Mouse (Mus musculus) liver, embryonic 11.5 days (tissue): ENCODE data around the gene Baz2b. TPM values are rescaled to one million over a fixed set of nuclear protein-coding genes. Genes with fewer than 3 reads are reported as not detected.
"Not testable (repeated sequence)": the region's sequence is repeated elsewhere in the genome, so short reads cannot be mapped to it uniquely, and the experiment has no call there.

Experiments
- ATAC-seq: fragments of 200-750 bp; cut with Nextera tagmentation; replicated peaks from 2 replicates; pipeline ENCODE4 v1.8.0; 2017; ENCODE audit warnings: moderate number of reproducible peaks, mild to moderate bottlenecking, moderate TSS enrichment, moderate library complexity; ENCODE audit not compliant: low FRiP score
- DNase-seq: peaks from one replicate; pipeline ENCODE4 v3.0.0-alpha.2; 2017; ENCODE audit warnings: low spot score
- H3K27ac ChIP-seq: fragments of 300-500 bp; sonication (generic); 2 replicates; pipeline ENCODE4 v1.5.1; 2014; ENCODE audit warnings: mild to moderate bottlenecking, low read depth, low read length, control low read depth
- H3K27me3 ChIP-seq: fragments of 300-500 bp; sonication (generic); replicated peaks from 2 replicates; pipeline ENCODE4 v1.6.1; 2014; ENCODE audit warnings: low read length, mixed read lengths; ENCODE audit not compliant: control insufficient read depth, insufficient read depth
- H3K36me3 ChIP-seq: fragments of 300-500 bp; sonication (generic); 2 replicates; pipeline ENCODE4 v1.6.1; 2014; ENCODE audit warnings: mild to moderate bottlenecking, low read length, moderate library complexity, mixed read lengths; ENCODE audit not compliant: control insufficient read depth, insufficient read depth
- H3K4me1 ChIP-seq: fragments of 300-500 bp; sonication (generic); replicated peaks from 2 replicates; pipeline ENCODE4 v1.6.1; 2014; ENCODE audit warnings: low read length, mixed read lengths; ENCODE audit not compliant: control insufficient read depth, insufficient read depth
- H3K4me2 ChIP-seq: fragments of 300-500 bp; sonication (generic); 2 replicates; pipeline ENCODE4 v1.6.1; 2014; ENCODE audit warnings: mild to moderate bottlenecking, control low read depth, moderate library complexity
- H3K4me3 ChIP-seq: fragments of 300-500 bp; sonication (generic); 2 replicates; pipeline ENCODE4 v1.5.1; 2014; ENCODE audit warnings: low read depth, low read length, control low read depth
- H3K9ac ChIP-seq: fragments of 300-500 bp; sonication (generic); 2 replicates; pipeline ENCODE4 v1.6.1; 2014; ENCODE audit warnings: low read depth, low read length, control low read depth
- H3K9me3 ChIP-seq: fragments of 300-500 bp; sonication (generic); 2 replicates; pipeline ENCODE4 v1.6.1; 2016; ENCODE audit warnings: low read length, inconsistent platforms, mixed read lengths; ENCODE audit not compliant: control insufficient read depth
- WGBS: fragments of 180-500 bp; shearing (Covaris S2); extraction: QIAGEN DNeasy Blood & Tissue Kit; methylation state at CpG from one replicate; pipeline ENCODE4 v1.1.7; 2014; 5-methylcytosine and 5-hydroxymethylcytosine counted together
- polyA plus RNA-seq: library from polyadenylated mRNA; unstranded; fragments of >200 nt; fragmentation: Nextera tagmentation; extraction: Ambion mirVana; gene quantifications from 2 replicates; pipeline ENCODE4 v1.2.1, GENCODE M21; 2014

Baz2b gene
- polyA plus RNA-seq, 1 experiment from 2014 or later: 35.2 TPM

- no peak for ATAC-seq
- no peak overlapping the region for H3K27ac ChIP-seq
- H3K9me3 ChIP-seq: no peaks in the 10 kb centered on the region
- H3K4me2 ChIP-seq: no peak overlapping the region
- H3K27me3 ChIP-seq: no peaks in the 10 kb centered on the region
- DNase-seq: no peak
- peaks cover 2% of the 10 kb centered on the region; the same call in 1 of the 2 replicates for H3K4me1 ChIP-seq
- 89% methylated on average over 1 of the region's 1 CpGs for WGBS
- H3K9ac ChIP-seq: no peak overlapping the region
- no peak overlapping the region for H3K4me3 ChIP-seq
- H3K36me3 ChIP-seq: no peaks in the 10 kb centered on the region
These were observed 124.8 kb downstream of the Baz2b start for GRCm38 (mm10) chr2:60084823-60085222.

GRCm38 (mm10) chr2:60082984-60083636, 126.5 kb downstream of the Baz2b start:
- no peak for ATAC-seq
- H3K4me2 ChIP-seq: no peak overlapping the region
- H3K27ac ChIP-seq: no peak overlapping the region
- peaks cover 2% of the 10 kb centered on the region; the same call in 1 of the 2 replicates for H3K4me1 ChIP-seq
- no peak overlapping the region for H3K9ac ChIP-seq
- no peaks in the 10 kb centered on the region for H3K36me3 ChIP-seq
- H3K27me3 ChIP-seq: no peaks in the 10 kb centered on the region
- H3K4me3 ChIP-seq: no peak overlapping the region
- H3K9me3 ChIP-seq: no peaks in the 10 kb centered on the region
- 61% methylated on average over 7 of the region's 7 CpGs for WGBS
- no peak for DNase-seq

- no peak overlapping the region for H3K4me3 ChIP-seq
- peaks cover 5% of the 10 kb centered on the region for H3K4me1 ChIP-seq
- H3K27me3 ChIP-seq: no peaks in the 10 kb centered on the region
- H3K4me2 ChIP-seq: no peak overlapping the region
- no peaks in the 10 kb centered on the region for H3K9me3 ChIP-seq
- WGBS: 88% methylated on average over 4 of the region's 4 CpGs
- H3K9ac ChIP-seq: no peak overlapping the region
- ATAC-seq (no peak), DNase-seq (no peak)
- no peaks in the 10 kb centered on the region for H3K36me3 ChIP-seq
- H3K27ac ChIP-seq: no peak overlapping the region
These were observed 127.4 kb downstream of the Baz2b start for GRCm38 (mm10) chr2:60082225-60082624.

DNA sequence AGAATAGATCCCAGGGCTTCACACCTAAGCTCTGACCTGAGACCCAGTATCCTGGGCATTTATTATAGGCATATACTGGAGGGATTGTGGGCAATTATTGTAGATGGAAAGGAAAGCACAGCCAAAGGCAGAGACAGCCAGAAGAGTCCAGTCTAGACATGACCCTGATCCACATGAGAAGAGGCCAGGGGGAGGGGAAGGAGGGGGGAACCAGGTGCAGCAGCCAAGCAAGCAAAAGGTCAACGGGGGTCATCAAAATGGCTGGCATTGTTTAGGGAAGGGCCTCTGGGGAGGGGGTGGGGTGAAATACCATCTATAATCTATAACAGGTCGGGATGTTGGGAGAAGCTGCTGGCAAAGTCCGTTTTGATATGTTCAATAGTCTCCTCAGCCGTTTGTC, 128.8 kb downstream of the Baz2b start:
- no peak overlapping the region for H3K27ac ChIP-seq
- H3K9me3 ChIP-seq: no peaks in the 10 kb centered on the region
- no peak for DNase-seq
- no peak overlapping the region for H3K9ac ChIP-seq
- 63% methylated on average over 4 of the region's 4 CpGs for WGBS
- ATAC-seq: no peak
- no peaks in the 10 kb centered on the region for H3K27me3 ChIP-seq
- H3K36me3 ChIP-seq: no peaks in the 10 kb centered on the region
- H3K4me2 ChIP-seq: no peak overlapping the region
- H3K4me1 ChIP-seq: peaks cover 17% of the 10 kb centered on the region
- H3K4me3 ChIP-seq: no peak overlapping the region

DNA sequence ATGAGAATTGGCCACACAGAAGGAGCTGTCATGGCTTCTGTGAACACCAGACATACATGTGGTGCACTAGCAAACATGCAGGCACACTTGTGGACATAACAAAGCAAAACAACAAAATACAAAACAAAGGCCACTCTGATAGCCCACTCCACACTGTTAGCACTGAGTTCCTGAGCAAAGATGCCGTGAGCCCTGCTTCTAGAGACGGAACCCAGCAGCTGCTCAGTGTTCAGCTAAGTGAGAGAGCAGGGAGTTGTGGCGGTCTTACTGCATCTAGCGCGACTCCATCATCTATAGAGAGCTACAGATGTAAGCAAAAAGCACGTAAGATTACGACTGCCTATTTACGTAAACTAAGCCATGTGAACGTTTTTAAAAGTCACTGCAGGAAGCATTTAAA, 132.0 kb downstream of the Baz2b start:
- no peak for ATAC-seq
- Histone ChIP-seq H3K4me1 (peaks cover 17% of the 10 kb centered on the region), H3K4me3 (no peak overlapping the region), H3K27me3 (no peaks in the 10 kb centered on the region), H3K27ac (no peak overlapping the region), H3K4me2 (no peak overlapping the region), H3K9me3 (no peaks in the 10 kb centered on the region), H3K36me3 (no peaks in the 10 kb centered on the region), H3K9ac (no peak overlapping the region)
- WGBS: 83% methylated on average over 9 of the region's 9 CpGs
- no peak for DNase-seq

DNA sequence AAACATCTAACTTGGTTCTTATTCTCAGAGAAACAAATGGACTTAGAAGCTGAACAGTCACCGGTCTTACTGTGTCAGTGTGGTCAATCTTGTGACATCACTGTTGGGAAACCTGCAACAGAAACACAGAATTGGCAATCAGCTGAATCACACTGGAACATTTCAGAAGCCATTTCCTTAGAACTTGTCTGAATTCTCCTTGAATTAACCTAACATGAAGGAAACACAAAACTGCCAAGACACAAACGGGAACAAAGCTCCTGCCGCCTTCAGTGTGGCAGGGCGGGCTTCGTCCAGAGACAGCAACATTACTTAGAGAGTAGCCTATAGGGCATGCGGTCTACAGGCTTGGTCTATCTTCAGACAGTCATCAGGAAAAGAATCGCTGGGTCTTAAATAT, 132.8 kb downstream of the Baz2b start:
- peak overlapping the region; percentile 20; the same call in 1 of the 2 replicates for H3K9ac ChIP-seq
- DNase-seq (no peak), ATAC-seq (no peak)
- H3K9me3 ChIP-seq: no peaks in the 10 kb centered on the region
- 41% methylated on average over 7 of the region's 7 CpGs for WGBS
- H3K4me3 ChIP-seq: no peak overlapping the region
- H3K4me2 ChIP-seq: peak overlapping the region; percentile 46
- no peaks in the 10 kb centered on the region for H3K36me3 ChIP-seq
- H3K27ac ChIP-seq: no peak overlapping the region
- peaks cover 17% of the 10 kb centered on the region for H3K4me1 ChIP-seq
- H3K27me3 ChIP-seq: no peaks in the 10 kb centered on the region

DNA sequence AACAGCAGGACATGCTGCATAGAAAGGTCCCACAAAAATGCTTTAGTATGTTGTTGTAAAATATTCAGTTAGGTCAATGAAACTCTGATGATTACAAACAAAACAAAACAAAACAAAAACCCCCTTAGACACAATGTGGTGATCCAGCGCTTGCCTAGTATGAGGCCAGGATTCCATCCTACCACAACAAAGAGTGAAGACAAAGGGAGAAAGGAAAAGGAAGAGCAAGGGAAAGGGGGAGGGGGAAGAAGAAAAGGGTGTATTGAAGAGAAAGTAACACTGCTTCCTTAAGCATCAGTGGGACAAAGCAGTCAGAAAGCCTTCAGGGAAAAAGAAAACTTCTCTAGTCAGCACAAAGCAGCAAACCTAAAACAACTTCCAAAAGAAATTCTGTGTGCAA, 133.6 kb downstream of the Baz2b start:
- ATAC-seq: no peak
- H3K27me3 ChIP-seq: no peaks in the 10 kb centered on the region

DNA sequence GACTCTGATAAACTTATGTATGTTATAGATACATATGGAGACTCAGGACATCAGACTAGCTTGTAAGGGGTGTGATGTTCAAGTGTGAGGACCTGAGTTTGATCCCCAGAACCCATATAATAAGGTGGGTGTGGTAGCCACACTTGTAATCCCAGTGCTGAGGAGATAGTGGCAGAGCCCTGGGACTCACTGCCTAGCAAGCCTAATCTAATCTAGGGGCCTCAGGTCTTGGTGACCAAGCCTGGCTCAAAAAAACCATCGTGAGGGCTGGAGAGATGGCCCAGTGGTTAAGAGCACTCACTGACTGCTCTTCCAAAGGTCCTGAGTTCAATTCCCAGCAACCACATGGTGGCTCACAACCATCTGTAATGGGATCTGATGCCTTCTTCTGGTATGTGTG, 135.8 kb downstream of the Baz2b start:
- H3K9me3 ChIP-seq, H3K36me3 ChIP-seq, H3K27ac ChIP-seq, DNase-seq, H3K4me2 ChIP-seq, H3K27me3 ChIP-seq, H3K4me3 ChIP-seq, H3K9ac ChIP-seq: not testable (repeated sequence)
- peaks cover 17% of the 10 kb centered on the region for H3K4me1 ChIP-seq
- ATAC-seq: peak; percentile 76
- 58% methylated on average over 1 of the region's 1 CpGs for WGBS

More for the DNA sequence above, 133.6 kb downstream of the Baz2b start:
- H3K4me1 ChIP-seq: peaks cover 17% of the 10 kb centered on the region
- H3K4me2 ChIP-seq: peak overlapping the region; percentile 22; the same call in 1 of the 2 replicates
- WGBS: 19% methylated on average over 1 of the region's 1 CpGs
- H3K9me3 ChIP-seq: no peaks in the 10 kb centered on the region
- no peak overlapping the region for H3K27ac ChIP-seq
- no peak for DNase-seq
- no peak overlapping the region for H3K4me3 ChIP-seq
- H3K9ac ChIP-seq: no peak overlapping the region
- no peaks in the 10 kb centered on the region for H3K36me3 ChIP-seq

- H3K4me2 ChIP-seq: no peak overlapping the region
These were observed 137.8 kb downstream of the Baz2b start for GRCm38 (mm10) chr2:60071813-60072212.

More at GRCm38 (mm10) chr2:60071813-60072212, 137.8 kb downstream of the Baz2b start:
- DNase-seq (no peak), ATAC-seq (no peak)
- WGBS: 35% methylated on average over 8 of the region's 8 CpGs
- Histone ChIP-seq H3K27me3 (no peaks in the 10 kb centered on the region), H3K4me3 (no peak overlapping the region), H3K27ac (no peak overlapping the region), H3K4me1 (peaks cover 10% of the 10 kb centered on the region), H3K36me3 (no peaks in the 10 kb centered on the region), H3K9me3 (no peaks in the 10 kb centered on the region), H3K9ac (no peak overlapping the region)
